Mouse (Mus musculus): ENCODE data around the gene Pcnx2.

The Pcnx2 gene

GRCm38 (mm10) chr8:125747390-125747789 lies 150.7 kb downstream of the Pcnx2 start:
- POLR2A ChIA-PET = interaction anchor here in 2 of 4 experiments (1.3 to 1.7 kb wide), 2 partner anchors 46 to 420 kb away, joined by 3 to 5 read pairs; no protein-coding TSS in a partner anchor
- CTCF ChIA-PET = interaction anchor here in 3 of 4 experiments (0.6 to 1.7 kb wide), 4 partner anchors 12 to 749 kb away, joined by 3 to 12 read pairs (median 4); partner anchors contain the start of gene Pcnx2 (in 1 of the 3)

- ChIA-PET POLR2A (interaction anchor here in 1 of 4 experiments (0.5 to 0.6 kb wide), 2 partner anchors 334 to 346 kb away, joined by 3 read pairs; no protein-coding TSS in a partner anchor), CTCF (interaction anchor here in 2 of 4 experiments (1.1 to 1.7 kb wide), 2 partner anchors 14 kb away, joined by 3 to 6 read pairs; no protein-coding TSS in a partner anchor)
Measured at GRCm38 (mm10) chr8:125744914-125745576, 153.1 kb downstream of the Pcnx2 start.

- POLR2A ChIA-PET = interaction anchor here in 2 of 4 experiments (0.9 to 3.6 kb wide), 8 partner anchors 8 to 798 kb away, joined by 3 to 12 read pairs (median 4); partner anchors contain the start of gene Map10 (in 1 of the 2)
- CTCF ChIA-PET = no interaction called here
Measured at GRCm38 (mm10) chr8:125742406-125742805, 155.7 kb downstream of the Pcnx2 start.

GRCm38 (mm10) chr8:125741855-125742254 lies 156.3 kb downstream of the Pcnx2 start:
- ChIA-PET CTCF (interaction anchor here in 3 of 4 experiments (0.6 to 1.6 kb wide), 5 partner anchors 17 to 157 kb away, joined by 3 to 6 read pairs (median 3); no protein-coding TSS in a partner anchor), POLR2A (interaction anchor here in 2 of 4 experiments (0.7 to 3.6 kb wide), 8 partner anchors 8 to 414 kb away, joined by 3 to 12 read pairs (median 4); no protein-coding TSS in a partner anchor)

GRCm38 (mm10) chr8:125741377-125741776 lies 156.7 kb downstream of the Pcnx2 start:
- CTCF ChIA-PET = interaction anchor here in 3 of 4 experiments (0.6 to 1.6 kb wide), 5 partner anchors 17 to 157 kb away, joined by 3 to 6 read pairs (median 3); no protein-coding TSS in a partner anchor
- POLR2A ChIA-PET = interaction anchor here in 2 of 4 experiments (0.7 to 3.6 kb wide), 8 partner anchors 9 to 414 kb away, joined by 3 to 12 read pairs (median 4); no protein-coding TSS in a partner anchor

- ChIA-PET POLR2A (interaction anchor here in 2 of 4 experiments (1.7 to 3.6 kb wide), 2 partner anchors 13 to 14 kb away, joined by 5 to 12 read pairs; no protein-coding TSS in a partner anchor), CTCF (interaction anchor here in 3 of 4 experiments (0.6 to 1.6 kb wide), 4 partner anchors 18 to 494 kb away, joined by 3 to 4 read pairs (median 4); no protein-coding TSS in a partner anchor)
Measured at GRCm38 (mm10) chr8:125740655-125741054, 157.5 kb downstream of the Pcnx2 start.

- ChIA-PET POLR2A (interaction anchor here in 1 of 4 experiments (1.4 kb wide), 1 partner anchor 16 kb away, joined by 3 read pairs; no protein-coding TSS in a partner anchor), CTCF (no interaction called here)
Measured at GRCm38 (mm10) chr8:125738956-125739355, 159.2 kb downstream of the Pcnx2 start.

GRCm38 (mm10) chr8:125733964-125734956 lies 163.9 kb downstream of the Pcnx2 start:
- ChIA-PET CTCF (interaction anchor here in 1 of 4 experiments (1.1 kb wide), 1 partner anchor 160 kb away, joined by 4 read pairs; no protein-coding TSS in a partner anchor), POLR2A (interaction anchor here in 3 of 4 experiments (0.8 to 2.4 kb wide), 16 partner anchors 8 to 320 kb away, joined by 3 to 9 read pairs (median 3); partner anchors contain the start of genes Sipa1l2 (in 2 of the 3) and Map10 (in 1 of the 3))

GRCm38 (mm10) chr8:125729746-125730145 lies 168.4 kb downstream of the Pcnx2 start, which contains the start of gene Ntpcr:
Gene Ntpcr, plus strand, starts transcription at chr8:125729963.
- CTCF ChIA-PET = no interaction called here
- POLR2A ChIA-PET = interaction anchor here in 1 of 4 experiments (0.6 kb wide), 1 partner anchor 200 kb away, joined by 3 read pairs; no protein-coding TSS in a partner anchor

- ChIA-PET POLR2A (interaction anchor here in 3 of 4 experiments (0.6 to 2.2 kb wide), 8 partner anchors 9 to 863 kb away, joined by 3 to 12 read pairs (median 4); no protein-coding TSS in a partner anchor), CTCF (interaction anchor here in 2 of 4 experiments (0.6 to 1.1 kb wide), 3 partner anchors 8 to 153 kb away, joined by 3 read pairs; no protein-coding TSS in a partner anchor)
Measured at GRCm38 (mm10) chr8:125727797-125728196, 170.3 kb downstream of the Pcnx2 start.

GRCm38 (mm10) chr8:125726986-125727385 lies 171.1 kb downstream of the Pcnx2 start:
- ChIA-PET POLR2A (interaction anchor here in 3 of 4 experiments (0.6 to 2.2 kb wide), 5 partner anchors 8 to 157 kb away, joined by 4 to 12 read pairs (median 4); no protein-coding TSS in a partner anchor), CTCF (no interaction called here)

GRCm38 (mm10) chr8:125726143-125726542 lies 172.0 kb downstream of the Pcnx2 start:
- CTCF ChIA-PET = no interaction called here
- POLR2A ChIA-PET = interaction anchor here in 2 of 4 experiments (0.5 to 2.2 kb wide), 4 partner anchors 9 to 208 kb away, joined by 4 to 12 read pairs (median 4); no protein-coding TSS in a partner anchor

GRCm38 (mm10) chr8:125725037-125725820 lies 172.9 kb downstream of the Pcnx2 start:
- CTCF ChIA-PET = interaction anchor here in 2 of 4 experiments (0.6 to 0.7 kb wide), 2 partner anchors 22 to 141 kb away, joined by 3 to 12 read pairs; no protein-coding TSS in a partner anchor
- POLR2A ChIA-PET = interaction anchor here in 2 of 4 experiments (0.5 to 0.9 kb wide), 2 partner anchors 17 to 207 kb away, joined by 3 to 5 read pairs; no protein-coding TSS in a partner anchor

- POLR2A ChIA-PET = interaction anchor here in 3 of 4 experiments (0.6 to 2.8 kb wide), 21 partner anchors 8 to 1451 kb away, joined by 3 to 10 read pairs (median 4); partner anchors contain the start of genes Map10 (in 1 of the 3) and Sipa1l2 (in 1 of the 3)
- CTCF ChIA-PET = interaction anchor here (0.5 to 1.6 kb wide), 7 partner anchors 36 to 1488 kb away, joined by 3 to 9 read pairs (median 3); no protein-coding TSS in a partner anchor
Measured at GRCm38 (mm10) chr8:125723437-125723836, 174.7 kb downstream of the Pcnx2 start.

GRCm38 (mm10) chr8:125722675-125723074 lies 175.4 kb downstream of the Pcnx2 start:
- POLR2A ChIA-PET = interaction anchor here in 1 of 4 experiments (0.6 to 2.8 kb wide), 7 partner anchors 16 to 154 kb away, joined by 3 to 10 read pairs (median 3); partner anchors contain the start of genes Map10 and Sipa1l2

GRCm38 (mm10) chr8:125718914-125719313 lies 179.2 kb downstream of the Pcnx2 start:
- ChIA-PET POLR2A (interaction anchor here in 3 of 4 experiments (0.7 to 2.2 kb wide), 8 partner anchors 9 to 145 kb away, joined by 3 to 7 read pairs (median 4); partner anchors contain the start of gene Map10 (in 1 of the 3)), CTCF (interaction anchor here (0.6 to 3.8 kb wide), 25 partner anchors 10 to 1578 kb away, joined by 3 to 25 read pairs (median 4); partner anchors contain the start of gene Map10 (in 1 of the 4))

More at GRCm38 (mm10) chr8:125722675-125723074, 175.4 kb downstream of the Pcnx2 start:
- CTCF ChIA-PET = interaction anchor here in 2 of 4 experiments (0.6 to 1.6 kb wide), 2 partner anchors 36 to 148 kb away, joined by 5 read pairs; no protein-coding TSS in a partner anchor
